Mouse (Mus musculus): Measurements from ENCODE around the gene Bard1.

The Bard1 gene

GRCm38 (mm10) chr1:71102344-71103173 is at the start of gene Bard1:
Gene Bard1, minus strand, starts transcription at chr1:71103146.
- DNase-seq (ENCODE audit: low spot score in 2 of 2): peak; percentile 89 to 91

GRCm38 (mm10) chr1:71127171-71127570 is 24.2 kb upstream of the Bard1 start:
- no peak for DNase-seq (ENCODE audit: low spot score in 2 of 2)

- DNase-seq (ENCODE audit: low spot score in 2 of 2): no peak
Measured at GRCm38 (mm10) chr1:71118511-71118910, 15.6 kb upstream of the Bard1 start.

- DNase-seq (ENCODE audit: low spot score in 2 of 2): no peak
Measured at GRCm38 (mm10) chr1:71117253-71117652, 14.3 kb upstream of the Bard1 start.

GRCm38 (mm10) chr1:71115781-71116180 is 12.8 kb upstream of the Bard1 start:
- no peak for DNase-seq (ENCODE audit: low spot score in 2 of 2)

GRCm38 (mm10) chr1:71109858-71110257 is 6.9 kb upstream of the Bard1 start:
- no peak for DNase-seq (ENCODE audit: low spot score in 2 of 2)

GRCm38 (mm10) chr1:71106127-71106526 is 3.2 kb upstream of the Bard1 start:
- no peak for DNase-seq (ENCODE audit: low spot score in 2 of 2)

- no peak for DNase-seq (ENCODE audit: low spot score in 2 of 2)
Measured at GRCm38 (mm10) chr1:71105724-71106123, 2.8 kb upstream of the Bard1 start.

- DNase-seq (ENCODE audit: low spot score in 2 of 2): no peak
Measured at GRCm38 (mm10) chr1:71103174-71103864, 373 bp upstream of the Bard1 start.

GRCm38 (mm10) chr1:71101369-71101970 is 1.5 kb downstream of the Bard1 start:
- no peak for DNase-seq (ENCODE audit: low spot score in 2 of 2)

GRCm38 (mm10) chr1:71100591-71101368 is 2.2 kb downstream of the Bard1 start:
- DNase-seq (ENCODE audit: low spot score in 2 of 2): no peak

- DNase-seq (ENCODE audit: low spot score in 2 of 2): no peak
Measured at GRCm38 (mm10) chr1:71099945-71100515, 2.9 kb downstream of the Bard1 start.

GRCm38 (mm10) chr1:71096031-71096430 is 6.9 kb downstream of the Bard1 start:
- no peak for DNase-seq (ENCODE audit: low spot score in 2 of 2)

- DNase-seq (ENCODE audit: low spot score in 2 of 2): no peak
Measured at GRCm38 (mm10) chr1:71095211-71095805, 7.6 kb downstream of the Bard1 start.

GRCm38 (mm10) chr1:71075651-71076050 is 27.3 kb downstream of the Bard1 start:
- no peak for DNase-seq (ENCODE audit: low spot score in 2 of 2)

GRCm38 (mm10) chr1:71070771-71071170 is 32.2 kb downstream of the Bard1 start:
- DNase-seq (ENCODE audit: low spot score in 2 of 2): no peak

- DNase-seq (ENCODE audit: low spot score in 2 of 2): no peak
Measured at GRCm38 (mm10) chr1:71068728-71069304, 34.1 kb downstream of the Bard1 start.

GRCm38 (mm10) chr1:71063885-71064492 is 39.0 kb downstream of the Bard1 start:
- no peak for DNase-seq (ENCODE audit: low spot score in 2 of 2)

GRCm38 (mm10) chr1:71056143-71056542 is 46.8 kb downstream of the Bard1 start:
- no peak for DNase-seq (ENCODE audit: low spot score in 2 of 2)

- DNase-seq (ENCODE audit: low spot score in 2 of 2): no peak
Measured at GRCm38 (mm10) chr1:71055454-71055853, 47.5 kb downstream of the Bard1 start.
